Mouse (Mus musculus): ENCODE results near the gene Crb2. TPM values are rescaled to one million over a fixed set of nuclear protein-coding genes. Genes with fewer than 3 reads are reported as not detected.

The Crb2 gene
- polyA plus RNA-seq (2014; fragmentation: Nextera tagmentation; extraction: Ambion mirVana): 2.6 and 3.4 TPM in 2 replicates

DNA sequence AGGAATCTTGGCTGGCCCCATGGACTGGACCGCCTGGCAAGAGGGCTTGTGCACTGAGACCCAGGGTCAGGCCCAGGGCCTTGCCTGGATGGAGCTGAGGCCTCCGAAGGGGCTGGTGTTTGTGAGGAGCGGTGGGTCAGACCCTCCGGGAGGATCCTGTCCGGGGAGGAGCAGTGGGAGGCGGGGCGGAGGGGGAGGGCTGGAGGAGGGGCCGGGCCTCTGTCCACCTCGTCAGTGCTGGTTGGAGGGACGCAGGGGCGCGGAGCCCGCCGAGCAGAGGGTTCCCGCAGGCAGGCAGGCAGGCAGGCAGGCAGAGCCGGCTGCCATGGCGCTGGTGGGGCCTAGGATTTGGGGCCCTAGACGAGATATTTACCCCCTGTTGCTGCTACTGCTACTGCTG, at the start of gene Crb2:
Gene Crb2, plus strand, starts transcription at position 234 of the 400 bp plus-strand sequence.
- Histone ChIP-seq H3K9me3 (ENCODE audit: control insufficient read depth, low read length) (no peaks in the 10 kb centered on the region), H3K4me2 (ENCODE audit: low read depth, low read length) (peak within 1 kb of the TSS; percentile 29), H3K4me3 (ENCODE audit: low read depth, low read length) (peak within 1 kb of the TSS; percentile 22), H3K27ac (ENCODE audit: low read depth, low read length) (0 out of 2 replicates have a peak within 1 kb of the TSS, but pooled peaks have one; percentile 44), H3K4me1 (ENCODE audit: control insufficient read depth, insufficient read depth, low read length) (peaks cover 21% of the 10 kb centered on the region), H3K9ac (replicated peaks; ENCODE audit: low read depth, low read length) (peak within 1 kb of the TSS; percentile 34; the same call in 1 of the 2 replicates), H3K27me3 (ENCODE audit: control insufficient read depth, insufficient read depth, low read length) (no peaks in the 10 kb centered on the region), H3K36me3 (ENCODE audit: control insufficient read depth, insufficient read depth, low read length) (no peaks in the 10 kb centered on the region)
- WGBS: 3% methylated on average over 17 of the region's 18 CpGs
- no peak for ATAC-seq (ENCODE audit: low read depth)

DNA sequence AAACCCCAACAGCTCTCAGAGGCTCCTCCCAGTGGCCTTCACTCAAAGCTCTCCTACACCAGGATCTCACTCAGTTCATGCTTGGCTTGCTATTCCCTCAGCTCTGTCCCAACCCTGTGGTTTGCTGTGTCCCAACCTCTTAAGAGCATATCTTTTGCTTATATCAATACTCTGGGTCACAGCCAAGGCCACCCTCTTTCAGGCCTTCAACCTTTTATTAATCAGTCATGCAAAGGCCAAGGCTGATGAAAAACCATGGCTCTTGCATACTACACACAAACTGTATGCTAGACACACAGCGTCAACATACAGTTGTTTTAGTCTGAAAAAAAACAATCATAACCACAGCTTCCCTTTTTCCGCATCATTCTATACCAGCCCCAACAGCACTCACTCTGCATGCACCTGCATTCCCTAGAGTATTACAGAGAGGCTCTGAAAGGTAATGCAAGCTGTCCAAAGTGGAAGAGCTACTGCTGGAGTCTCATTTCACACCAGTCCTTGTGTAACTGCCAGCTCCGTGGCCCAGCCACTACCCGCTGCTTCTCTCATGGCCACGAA, 44.7 kb upstream of the Crb2 start:
- 90% methylated on average over 5 of the region's 5 CpGs for WGBS
- no peak overlapping the region for H3K9ac ChIP-seq (replicated peaks; ENCODE audit: low read depth, low read length)
- H3K4me2 ChIP-seq (ENCODE audit: low read depth, low read length): no peak overlapping the region
- H3K4me3 ChIP-seq (ENCODE audit: low read depth, low read length): no peak overlapping the region
- H3K9me3 ChIP-seq (ENCODE audit: control insufficient read depth, low read length): no peaks in the 10 kb centered on the region
- H3K4me1 ChIP-seq (ENCODE audit: control insufficient read depth, insufficient read depth, low read length): 0 out of 2 replicates have a peak, but pooled peaks cover 5% of the 10 kb centered on the region
- ATAC-seq (ENCODE audit: low read depth): no peak
- H3K36me3 ChIP-seq (ENCODE audit: control insufficient read depth, insufficient read depth, low read length): no peaks in the 10 kb centered on the region
- no peaks in the 10 kb centered on the region for H3K27me3 ChIP-seq (ENCODE audit: control insufficient read depth, insufficient read depth, low read length)
- H3K27ac ChIP-seq (ENCODE audit: low read depth, low read length): no peak overlapping the region

DNA sequence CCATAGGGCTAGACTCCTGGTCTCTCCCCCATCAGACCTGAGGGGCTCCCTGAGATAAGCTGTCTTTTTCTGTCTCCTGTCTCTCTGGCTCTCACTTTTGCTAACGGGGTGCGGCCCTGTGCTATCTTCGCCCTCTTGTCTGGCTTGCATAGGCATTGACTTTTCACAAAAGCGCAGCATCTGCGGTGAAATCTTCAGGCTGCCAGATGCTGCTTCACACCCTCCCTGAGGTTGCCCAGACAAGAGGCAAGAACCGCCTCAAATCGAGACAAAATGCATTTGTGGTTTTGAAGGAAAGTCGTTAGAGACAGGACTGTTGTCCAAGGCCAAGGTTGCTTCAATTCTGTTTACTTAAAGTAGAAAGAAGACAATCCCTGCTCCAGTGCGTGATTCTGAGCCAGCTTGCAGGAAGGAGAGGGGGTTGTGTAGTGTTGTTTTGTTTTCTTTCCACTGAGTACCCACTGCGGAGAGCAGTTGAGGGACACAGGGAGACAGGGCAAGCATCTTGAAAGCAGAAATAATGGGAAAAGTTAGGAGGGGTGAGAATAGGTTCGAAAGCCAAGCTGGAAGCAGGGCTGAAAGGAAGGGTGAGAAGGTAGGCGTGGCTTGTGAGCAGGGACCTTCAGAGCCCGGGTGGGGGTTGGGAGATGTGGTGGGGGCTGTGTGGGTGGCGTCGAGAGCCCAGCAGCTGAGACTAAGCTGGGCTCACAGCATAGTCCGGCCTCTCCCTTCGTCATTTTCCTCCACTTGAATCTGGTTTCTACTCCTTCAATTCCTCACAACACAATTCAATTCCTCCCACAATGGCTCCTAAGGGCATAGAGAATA, 40.9 kb upstream of the Crb2 start:
- Histone ChIP-seq H3K4me3 (ENCODE audit: low read depth, low read length) (no peak overlapping the region), H3K9ac (replicated peaks; ENCODE audit: low read depth, low read length) (no peak overlapping the region), H3K36me3 (ENCODE audit: control insufficient read depth, insufficient read depth, low read length) (no peaks in the 10 kb centered on the region), H3K27ac (ENCODE audit: low read depth, low read length) (no peak overlapping the region), H3K9me3 (ENCODE audit: control insufficient read depth, low read length) (no peaks in the 10 kb centered on the region), H3K27me3 (ENCODE audit: control insufficient read depth, insufficient read depth, low read length) (no peaks in the 10 kb centered on the region), H3K4me1 (ENCODE audit: control insufficient read depth, insufficient read depth, low read length) (0 out of 2 replicates have a peak, but pooled peaks cover 5% of the 10 kb centered on the region), H3K4me2 (ENCODE audit: low read depth, low read length) (peak overlapping the region; percentile 32)
- WGBS: 18% methylated on average over 17 of the region's 17 CpGs
- ATAC-seq (ENCODE audit: low read depth): no peak; the same call in 1 of the 2 replicates

DNA sequence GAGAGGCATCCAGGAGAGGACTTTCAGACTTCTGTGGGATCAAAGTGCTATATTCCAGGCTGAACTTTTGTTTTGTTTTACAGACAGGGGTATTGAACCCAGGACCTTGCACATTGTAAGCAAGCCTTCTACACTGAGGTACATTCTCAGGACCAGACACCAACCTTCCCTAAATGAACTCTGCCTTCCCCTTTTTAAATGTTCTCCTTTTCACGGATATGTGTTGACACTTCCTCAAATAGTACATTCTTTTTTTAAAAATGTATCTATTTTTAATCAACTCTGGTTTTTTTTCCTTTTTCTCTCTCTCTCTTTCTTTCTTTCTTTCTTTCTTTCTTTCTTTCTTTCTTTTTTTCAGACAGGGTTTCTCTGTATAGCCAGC, 40.3 kb upstream of the Crb2 start:
- H3K9me3 ChIP-seq (ENCODE audit: control insufficient read depth, low read length): no peaks in the 10 kb centered on the region
- no peak overlapping the region for H3K9ac ChIP-seq (replicated peaks; ENCODE audit: low read depth, low read length)
- H3K4me2 ChIP-seq (ENCODE audit: low read depth, low read length): no peak overlapping the region; the same call in 1 of the 2 replicates
- WGBS: 74% methylated on average over 1 of the region's 1 CpGs
- H3K4me3 ChIP-seq (ENCODE audit: low read depth, low read length): no peak overlapping the region
- no peaks in the 10 kb centered on the region for H3K27me3 ChIP-seq (ENCODE audit: control insufficient read depth, insufficient read depth, low read length)
- H3K27ac ChIP-seq (ENCODE audit: low read depth, low read length): no peak overlapping the region
- no peak for ATAC-seq (ENCODE audit: low read depth)
- H3K4me1 ChIP-seq (ENCODE audit: control insufficient read depth, insufficient read depth, low read length): 0 out of 2 replicates have a peak, but pooled peaks cover 5% of the 10 kb centered on the region
- no peaks in the 10 kb centered on the region for H3K36me3 ChIP-seq (ENCODE audit: control insufficient read depth, insufficient read depth, low read length)

DNA sequence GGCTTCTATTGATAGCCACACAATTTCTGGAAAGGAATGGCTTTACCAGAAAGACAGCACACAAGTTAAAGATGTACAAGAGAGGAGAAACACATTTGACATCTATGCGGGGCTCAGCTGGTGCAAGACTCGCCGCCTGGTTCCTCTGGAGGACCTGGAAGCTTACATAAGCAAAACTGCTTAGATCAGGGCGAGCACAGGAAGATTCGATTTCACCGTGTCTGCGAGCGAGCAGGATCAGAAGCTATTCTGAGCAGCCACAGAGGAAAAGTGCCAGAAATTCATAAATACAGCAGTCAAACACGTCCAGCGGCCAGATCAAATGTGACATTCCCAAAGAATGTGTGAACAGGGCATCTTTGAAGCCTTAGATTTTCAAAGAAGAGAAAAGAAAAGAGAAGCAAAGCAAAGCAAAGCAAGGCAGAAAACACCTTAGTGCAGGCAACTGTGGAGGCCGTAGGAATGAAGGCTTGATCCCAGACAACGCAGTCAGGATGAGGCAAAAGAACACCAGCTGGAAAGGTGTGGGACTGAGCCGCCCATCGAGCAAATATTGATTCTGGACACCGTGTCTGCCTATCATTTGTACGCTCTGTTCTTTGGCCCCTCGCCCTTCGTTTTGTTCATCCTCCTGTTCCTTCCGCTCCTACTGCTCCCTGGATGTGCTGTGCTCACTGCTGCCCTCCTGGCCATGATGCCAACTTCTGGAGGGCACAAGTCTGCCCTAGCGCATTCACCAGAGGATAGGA, 34.1 kb upstream of the Crb2 start:
- Histone ChIP-seq H3K27me3 (ENCODE audit: control insufficient read depth, insufficient read depth, low read length) (no peaks in the 10 kb centered on the region), H3K4me3 (ENCODE audit: low read depth, low read length) (no peak overlapping the region), H3K9me3 (ENCODE audit: control insufficient read depth, low read length) (no peaks in the 10 kb centered on the region), H3K27ac (ENCODE audit: low read depth, low read length) (no peak overlapping the region), H3K4me1 (ENCODE audit: control insufficient read depth, insufficient read depth, low read length) (no peaks in the 10 kb centered on the region), H3K4me2 (ENCODE audit: low read depth, low read length) (no peak overlapping the region), H3K9ac (replicated peaks; ENCODE audit: low read depth, low read length) (no peak overlapping the region), H3K36me3 (ENCODE audit: control insufficient read depth, insufficient read depth, low read length) (no peaks in the 10 kb centered on the region)
- no peak for ATAC-seq (ENCODE audit: low read depth)
- WGBS: 84% methylated on average over 20 of the region's 20 CpGs

- H3K27me3 ChIP-seq (ENCODE audit: control insufficient read depth, insufficient read depth, low read length): no peaks in the 10 kb centered on the region
- no peaks in the 10 kb centered on the region for H3K9me3 ChIP-seq (ENCODE audit: control insufficient read depth, low read length)
- 86% methylated on average over 10 of the region's 10 CpGs for WGBS
- no peak overlapping the region for H3K9ac ChIP-seq (replicated peaks; ENCODE audit: low read depth, low read length)
- H3K4me1 ChIP-seq (ENCODE audit: control insufficient read depth, insufficient read depth, low read length): no peaks in the 10 kb centered on the region
- ATAC-seq (ENCODE audit: low read depth): no peak
- H3K27ac ChIP-seq (ENCODE audit: low read depth, low read length): no peak overlapping the region
- H3K4me3 ChIP-seq (ENCODE audit: low read depth, low read length): no peak overlapping the region
- H3K36me3 ChIP-seq (ENCODE audit: control insufficient read depth, insufficient read depth, low read length): no peaks in the 10 kb centered on the region
- no peak overlapping the region for H3K4me2 ChIP-seq (ENCODE audit: low read depth, low read length)
Measured at GRCm38 (mm10) chr2:37744773-37745395, 31.2 kb upstream of the Crb2 start.

GRCm38 (mm10) chr2:37746293-37747049, 29.6 kb upstream of the Crb2 start:
- no peaks in the 10 kb centered on the region for H3K36me3 ChIP-seq (ENCODE audit: control insufficient read depth, insufficient read depth, low read length)
- no peak overlapping the region for H3K9ac ChIP-seq (replicated peaks; ENCODE audit: low read depth, low read length)
- ATAC-seq (ENCODE audit: low read depth): no peak
- H3K27ac ChIP-seq (ENCODE audit: low read depth, low read length): no peak overlapping the region
- no peaks in the 10 kb centered on the region for H3K4me1 ChIP-seq (ENCODE audit: control insufficient read depth, insufficient read depth, low read length)
- H3K27me3 ChIP-seq (ENCODE audit: control insufficient read depth, insufficient read depth, low read length): no peaks in the 10 kb centered on the region
- H3K9me3 ChIP-seq (ENCODE audit: control insufficient read depth, low read length): no peaks in the 10 kb centered on the region
- H3K4me3 ChIP-seq (ENCODE audit: low read depth, low read length): no peak overlapping the region
- no peak overlapping the region for H3K4me2 ChIP-seq (ENCODE audit: low read depth, low read length)
- WGBS: 92% methylated on average over 5 of the region's 5 CpGs

GRCm38 (mm10) chr2:37747909-37748308, 28.1 kb upstream of the Crb2 start:
- no peaks in the 10 kb centered on the region for H3K27me3 ChIP-seq (ENCODE audit: control insufficient read depth, insufficient read depth, low read length)
- 21% methylated on average over 2 of the region's 2 CpGs for WGBS
- no peak overlapping the region for H3K27ac ChIP-seq (ENCODE audit: low read depth, low read length)

More at GRCm38 (mm10) chr2:37747909-37748308, 28.1 kb upstream of the Crb2 start:
- H3K36me3 ChIP-seq (ENCODE audit: control insufficient read depth, insufficient read depth, low read length): no peaks in the 10 kb centered on the region
- no peak for ATAC-seq (ENCODE audit: low read depth)
- H3K4me2 ChIP-seq (ENCODE audit: low read depth, low read length): no peak overlapping the region
- no peak overlapping the region for H3K9ac ChIP-seq (replicated peaks; ENCODE audit: low read depth, low read length)
- H3K4me1 ChIP-seq (ENCODE audit: control insufficient read depth, insufficient read depth, low read length): no peaks in the 10 kb centered on the region
- H3K9me3 ChIP-seq (ENCODE audit: control insufficient read depth, low read length): no peaks in the 10 kb centered on the region
- no peak overlapping the region for H3K4me3 ChIP-seq (ENCODE audit: low read depth, low read length)
